Mouse (Mus musculus): ENCODE data around the gene Tanc2.

Gene Tanc2

GRCm38 (mm10) chr11:105643995-105644394 is 54.2 kb downstream of the Tanc2 start:
- in situ Hi-C loops (cut with MboI; ENCODE audit: unreplicated experiment in 2 of 2) = no loop called here

- in situ Hi-C loops (cut with MboI; ENCODE audit: unreplicated experiment in 2 of 2) = no loop called here
Observed at GRCm38 (mm10) chr11:105648026-105648425, 58.2 kb downstream of the Tanc2 start.

- in situ Hi-C loops (cut with MboI; ENCODE audit: unreplicated experiment in 2 of 2) = no loop called here
Observed at GRCm38 (mm10) chr11:105654616-105655015, 64.8 kb downstream of the Tanc2 start.

GRCm38 (mm10) chr11:105655335-105655734 is 65.5 kb downstream of the Tanc2 start:
- in situ Hi-C loops (cut with MboI; ENCODE audit: unreplicated experiment in 2 of 2) = no loop called here

GRCm38 (mm10) chr11:105667879-105668278 is 78.1 kb downstream of the Tanc2 start:
- in situ Hi-C loops (cut with MboI; ENCODE audit: unreplicated experiment in 2 of 2) = no loop called here

GRCm38 (mm10) chr11:105678996-105679395 is 89.2 kb downstream of the Tanc2 start:
- in situ Hi-C loops (cut with MboI; ENCODE audit: unreplicated experiment in 2 of 2) = no loop called here

GRCm38 (mm10) chr11:105684747-105685146 is 95.0 kb downstream of the Tanc2 start:
- in situ Hi-C loops (cut with MboI; ENCODE audit: unreplicated experiment in 2 of 2) = no loop called here

- in situ Hi-C loops (cut with MboI; ENCODE audit: unreplicated experiment in 2 of 2) = no loop called here
Observed at GRCm38 (mm10) chr11:105700528-105700927, 110.7 kb downstream of the Tanc2 start.

GRCm38 (mm10) chr11:105719660-105720059 is 129.9 kb downstream of the Tanc2 start:
- in situ Hi-C loops (cut with MboI; ENCODE audit: unreplicated experiment in 2 of 2) = no loop called here

GRCm38 (mm10) chr11:105731541-105731940 is 141.8 kb downstream of the Tanc2 start:
- in situ Hi-C loops (cut with MboI; ENCODE audit: unreplicated experiment in 2 of 2) = no loop called here

- in situ Hi-C loops (cut with MboI; ENCODE audit: unreplicated experiment in 2 of 2) = no loop called here
Observed at GRCm38 (mm10) chr11:105731989-105732531, 142.3 kb downstream of the Tanc2 start.

GRCm38 (mm10) chr11:105743171-105743570 is 153.4 kb downstream of the Tanc2 start:
- in situ Hi-C loops (cut with MboI; ENCODE audit: unreplicated experiment in 2 of 2) = no loop called here

- in situ Hi-C loops (cut with MboI; ENCODE audit: unreplicated experiment in 2 of 2) = no loop called here
Observed at GRCm38 (mm10) chr11:105749297-105750071, 159.7 kb downstream of the Tanc2 start.

- in situ Hi-C loops (cut with MboI; ENCODE audit: unreplicated experiment in 2 of 2) = no loop called here
Observed at GRCm38 (mm10) chr11:105758561-105759203, 168.9 kb downstream of the Tanc2 start.

- in situ Hi-C loops (cut with MboI; ENCODE audit: unreplicated experiment in 2 of 2) = no loop called here
Observed at GRCm38 (mm10) chr11:105759413-105759812, 169.6 kb downstream of the Tanc2 start.

- in situ Hi-C loops (cut with MboI; ENCODE audit: unreplicated experiment in 2 of 2) = no loop called here
Observed at GRCm38 (mm10) chr11:105760346-105760745, 170.6 kb downstream of the Tanc2 start.

- in situ Hi-C loops (cut with MboI; ENCODE audit: unreplicated experiment in 2 of 2) = no loop called here
Observed at GRCm38 (mm10) chr11:105777802-105778201, 188.0 kb downstream of the Tanc2 start.

- in situ Hi-C loops (cut with MboI; ENCODE audit: unreplicated experiment in 2 of 2) = no loop called here
Observed at GRCm38 (mm10) chr11:105792501-105792900, 202.7 kb downstream of the Tanc2 start.

- in situ Hi-C loops (cut with MboI; ENCODE audit: unreplicated experiment in 2 of 2) = no loop called here
Observed at GRCm38 (mm10) chr11:105803686-105804085, 213.9 kb downstream of the Tanc2 start.

GRCm38 (mm10) chr11:105804776-105805175 is 215.0 kb downstream of the Tanc2 start:
- in situ Hi-C loops (cut with MboI; ENCODE audit: unreplicated experiment in 2 of 2) = no loop called here

GRCm38 (mm10) chr11:105807103-105807502 is 217.3 kb downstream of the Tanc2 start:
- in situ Hi-C loops (cut with MboI; ENCODE audit: unreplicated experiment in 2 of 2) = no loop called here

GRCm38 (mm10) chr11:105823246-105823645 is 233.5 kb downstream of the Tanc2 start:
- in situ Hi-C loops (cut with MboI; ENCODE audit: unreplicated experiment in 2 of 2) = no loop called here
